Mouse (Mus musculus) myocyte (in vitro differentiated cells): ENCODE data around the gene Ier3. TPM values are rescaled to one million over a fixed set of nuclear protein-coding genes. Genes with fewer than 3 reads are reported as not detected.

ENCODE experiments used
- H3K27me3 ChIP-seq: one replicate; pipeline ENCODE4 v1.6.1; 2011; ENCODE audit not compliant: control insufficient read depth, insufficient read depth, insufficient read length
- H3K36me3 ChIP-seq: one replicate; pipeline ENCODE4 v1.6.1; 2011; ENCODE audit not compliant: control insufficient read depth, insufficient read depth
- H3K4me2 ChIP-seq: one replicate; pipeline ENCODE4 v1.6.1; 2011; ENCODE audit warnings: low read depth, control low read depth
- H3K4me3 ChIP-seq: one replicate; pipeline ENCODE4 v1.5.1; 2011; ENCODE audit warnings: mild to moderate bottlenecking, control low read depth, moderate library complexity
- H3K79me2 ChIP-seq: one replicate; pipeline ENCODE4 v1.6.1; 2011; ENCODE audit not compliant: control insufficient read depth, insufficient read depth
- H3ac ChIP-seq: one replicate; pipeline ENCODE4 v1.6.1; 2011; ENCODE audit not compliant: control insufficient read depth, insufficient read length
- CEBPB ChIP-seq: IDR thresholded peaks from 2 replicates; pipeline ENCODE4 v1.6.1; 2011; ENCODE audit warnings: mild to moderate bottlenecking, moderate library complexity; ENCODE audit not compliant: poor library complexity, insufficient read depth, severe bottlenecking
- E2F4 ChIP-seq: IDR thresholded peaks from one replicate; pipeline ENCODE4 v1.6.1; 2011; ENCODE audit warnings: mild to moderate bottlenecking, control low read depth, moderate library complexity; ENCODE audit not compliant: insufficient read depth
- MAX ChIP-seq: IDR thresholded peaks from one replicate; pipeline ENCODE4 v1.6.1; 2011; ENCODE audit warnings: low read depth, mild to moderate bottlenecking, control low read depth
- MYOD1 ChIP-seq, 3 experiments: IDR thresholded peaks; one replicate each; pipeline ENCODE4 v1.6.1; 2011; ENCODE audit warnings: control low read depth in 2 of 3, low read depth in 2 of 3, mild to moderate bottlenecking in 2 of 3, moderate library complexity in 1 of 3; ENCODE audit not compliant: insufficient read length in 2 of 3, control insufficient read depth in 1 of 3
- MYOG ChIP-seq, 3 experiments: IDR thresholded peaks; one replicate each; pipeline ENCODE4 v1.6.1; 2011; ENCODE audit warnings: control low read depth in 2 of 3, low read depth in 2 of 3, mild to moderate bottlenecking in 2 of 3; ENCODE audit not compliant: insufficient read length in 2 of 3, control insufficient read depth in 1 of 3, insufficient read depth in 1 of 3
- POLR2A ChIP-seq: IDR thresholded peaks from one replicate; pipeline ENCODE4 v1.6.1; 2011; ENCODE audit warnings: low read depth, mild to moderate bottlenecking, control low read depth, moderate library complexity; ENCODE audit not compliant: insufficient read length
- POLR2AphosphoS2 ChIP-seq: IDR thresholded peaks from one replicate; pipeline ENCODE4 v1.6.1; 2011; ENCODE audit warnings: low read depth, control low read depth; ENCODE audit not compliant: insufficient read length
- REST ChIP-seq: IDR thresholded peaks from one replicate; pipeline ENCODE4 v1.6.1; 2011; ENCODE audit warnings: mild to moderate bottlenecking, control low read depth, moderate library complexity; ENCODE audit not compliant: insufficient read depth, insufficient read length
- SRF ChIP-seq: IDR thresholded peaks from one replicate; pipeline ENCODE4 v1.6.1; 2011; ENCODE audit warnings: low read depth; ENCODE audit not compliant: control insufficient read depth, insufficient read length
- TCF12 ChIP-seq: IDR thresholded peaks from one replicate; pipeline ENCODE4 v1.6.1; 2011; ENCODE audit warnings: mild to moderate bottlenecking, control low read depth; ENCODE audit not compliant: poor library complexity, insufficient read depth, severe bottlenecking
- TCF3 ChIP-seq: IDR thresholded peaks from one replicate; pipeline ENCODE4 v1.6.1; 2011; ENCODE audit warnings: low read depth, control low read depth; ENCODE audit not compliant: insufficient read length
- USF1 ChIP-seq: IDR thresholded peaks from one replicate; pipeline ENCODE4 v1.6.1; 2011; ENCODE audit warnings: low read depth, mild to moderate bottlenecking, control low read depth, moderate library complexity
- polyA plus RNA-seq: library from polyadenylated mRNA; unstranded; fragments of >200 nt; fragmentation: generic; extraction: Trizol; gene quantifications from one replicate; pipeline ENCODE4 v1.2.1, GENCODE M21; 2012; ENCODE audit warnings: missing spikeins

The Ier3 gene
- polyA plus RNA-seq, 1 experiment: 45.1 TPM

DNA sequence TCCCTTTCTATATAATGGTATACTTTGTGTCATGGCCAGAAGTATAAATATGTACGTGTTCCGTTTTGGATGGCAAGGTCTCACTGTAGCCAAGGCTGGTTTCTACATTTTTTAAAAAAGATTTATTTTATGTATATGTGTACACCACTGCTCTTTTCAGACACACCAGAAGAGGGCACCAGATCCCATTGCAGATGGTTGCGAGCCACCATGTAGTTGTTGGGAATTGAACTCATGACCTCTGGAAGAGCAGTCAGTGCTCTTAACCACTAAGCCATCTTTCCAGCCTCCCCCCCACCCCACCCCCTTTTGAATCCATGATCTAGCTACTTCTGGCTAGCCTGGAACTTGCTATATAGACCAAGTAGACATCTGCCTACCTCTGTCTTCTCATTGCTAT, 22.0 kb downstream of the Ier3 start:
- H3K27me3 ChIP-seq: no peaks in the 10 kb centered on the region
- H3K4me3 ChIP-seq: no peak overlapping the region
- TF ChIP-seq TCF12 (no peak), CEBPB (no peak), REST (no peak), MYOD1 (IDR thresholded peaks at IDR 0.05; ENCODE audit: control insufficient read depth in 1 of 3, insufficient read length in 2 of 3, low read depth in 2 of 3) (no peak), MAX (no peak)
- H3K4me2 ChIP-seq: no peak overlapping the region
- H3K36me3 ChIP-seq: peaks cover 10% of the 10 kb centered on the region
- no peak overlapping the region for H3ac ChIP-seq
- H3K79me2 ChIP-seq: peaks cover 18% of the 10 kb centered on the region

DNA sequence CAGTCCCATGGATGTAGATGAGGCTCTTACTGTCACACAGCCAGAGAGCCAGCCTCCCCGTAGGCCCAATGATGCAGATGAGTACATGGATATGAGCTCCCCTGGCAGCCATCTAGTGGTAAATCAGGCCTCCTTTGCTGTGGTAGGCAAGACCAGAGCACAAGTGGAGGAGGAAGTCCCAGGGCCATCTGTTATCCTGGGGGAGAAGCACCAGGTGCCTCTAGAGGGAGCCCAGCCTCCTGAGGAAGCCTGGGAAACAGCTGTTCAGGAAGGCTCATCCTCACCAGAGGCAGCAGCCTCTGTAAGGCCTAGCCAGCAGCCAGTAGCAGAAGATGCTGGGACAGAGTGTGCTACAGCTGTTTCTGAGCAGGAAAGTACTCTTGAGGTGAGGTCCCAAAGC, 26.6 kb downstream of the Ier3 start:
- peaks cover 26% of the 10 kb centered on the region for H3K36me3 ChIP-seq
- no peak overlapping the region for H3ac ChIP-seq
- H3K27me3 ChIP-seq: no peaks in the 10 kb centered on the region
- H3K79me2 ChIP-seq: peaks cover 2% of the 10 kb centered on the region
- TF ChIP-seq CEBPB (no peak), TCF12 (no peak), MYOG (IDR thresholded peaks at IDR 0.05; ENCODE audit: control insufficient read depth in 1 of 3, insufficient read depth in 1 of 3, insufficient read length in 2 of 3, low read depth in 2 of 3) (peak; percentile 48 to 69 (median 56)), POLR2A (no peak), SRF (no peak), E2F4 (no peak), MYOD1 (IDR thresholded peaks at IDR 0.05; ENCODE audit: control insufficient read depth in 1 of 3, insufficient read length in 2 of 3, low read depth in 2 of 3) (peak in 2 of 3 experiments; percentile 57 to 64), TCF3 (no peak), USF1 (no peak), MAX (no peak), REST (no peak), POLR2AphosphoS2 (no peak)
- no peak overlapping the region for H3K4me3 ChIP-seq
- H3K4me2 ChIP-seq: no peak overlapping the region

DNA sequence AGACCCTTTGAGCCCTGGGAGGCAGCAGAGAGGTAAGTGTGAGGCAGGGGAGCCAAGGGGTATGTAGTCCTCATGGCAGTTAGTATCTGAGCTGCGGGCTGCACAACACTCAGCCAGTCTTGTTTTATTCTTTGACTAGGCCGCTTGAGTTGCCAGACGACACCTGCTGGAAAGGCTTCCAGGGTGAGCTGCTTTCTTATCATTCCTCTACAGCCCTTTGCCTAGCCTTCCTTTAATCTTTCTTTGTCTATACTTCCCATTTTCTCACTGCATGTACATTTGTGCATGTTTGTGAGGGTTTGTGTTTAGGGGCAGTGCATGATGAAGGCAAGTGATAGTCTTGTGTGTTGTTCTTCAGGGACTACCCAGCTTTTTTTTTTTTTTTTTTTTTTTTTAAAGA, 29.5 kb downstream of the Ier3 start:
- TF ChIP-seq MYOD1 (IDR thresholded peaks at IDR 0.05; ENCODE audit: control insufficient read depth in 1 of 3, insufficient read length in 2 of 3, low read depth in 2 of 3) (no peak), USF1 (no peak), TCF12 (no peak), TCF3 (no peak), POLR2AphosphoS2 (no peak), E2F4 (no peak), REST (no peak), CEBPB (no peak), MAX (no peak), SRF (no peak), POLR2A (no peak), MYOG (IDR thresholded peaks at IDR 0.05; ENCODE audit: control insufficient read depth in 1 of 3, insufficient read depth in 1 of 3, insufficient read length in 2 of 3, low read depth in 2 of 3) (no peak)
- Histone ChIP-seq H3K4me3 (no peak overlapping the region), H3K27me3 (no peaks in the 10 kb centered on the region), H3K79me2 (no peaks in the 10 kb centered on the region), H3K36me3 (peaks cover 17% of the 10 kb centered on the region), H3K4me2 (no peak overlapping the region), H3ac (no peak overlapping the region)

DNA sequence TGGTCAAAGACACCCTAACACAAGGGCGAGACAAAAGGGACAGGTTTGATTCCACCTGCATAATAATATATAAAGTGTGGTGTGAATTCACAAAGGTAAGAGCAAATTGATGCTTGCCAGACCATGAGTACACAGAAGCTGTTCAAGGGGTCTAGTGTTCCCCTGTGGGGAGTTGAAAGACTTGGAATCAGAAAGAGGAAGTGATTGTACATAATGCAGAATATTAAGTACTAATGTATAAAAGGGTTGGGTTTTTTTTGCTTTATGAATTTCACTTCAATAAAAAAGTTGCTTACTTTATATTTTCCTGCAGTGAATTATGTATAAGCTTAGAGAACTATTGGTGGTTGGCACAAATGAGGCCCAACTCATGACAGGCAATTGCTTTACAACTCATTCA, 37.9 kb downstream of the Ier3 start:
- H3ac ChIP-seq: no peak overlapping the region
- TF ChIP-seq MYOG (IDR thresholded peaks at IDR 0.05; ENCODE audit: control insufficient read depth in 1 of 3, insufficient read depth in 1 of 3, insufficient read length in 2 of 3, low read depth in 2 of 3) (no peak), TCF3 (no peak), POLR2A (no peak), REST (no peak), SRF (no peak), E2F4 (no peak), TCF12 (no peak)

DNA sequence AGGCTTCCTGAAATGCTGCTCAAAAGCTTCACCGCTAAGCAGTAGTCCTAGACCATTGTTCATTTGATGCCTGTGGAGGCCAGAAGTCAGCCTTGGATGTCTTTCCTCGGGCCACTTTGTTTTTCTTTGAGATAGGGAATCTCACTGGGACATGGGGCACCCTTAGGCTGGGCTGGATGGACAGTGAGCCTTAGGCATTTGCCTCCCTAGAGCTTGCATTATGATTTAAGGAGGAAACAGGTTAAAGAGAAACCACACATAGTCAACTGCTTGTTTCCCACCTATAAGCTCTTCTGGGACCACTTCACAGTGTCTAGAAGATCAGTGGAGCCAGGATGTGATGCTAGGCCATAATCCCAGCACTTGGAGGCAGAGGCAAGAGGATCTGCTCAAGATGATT, 38.4 kb downstream of the Ier3 start:
- no peaks in the 10 kb centered on the region for H3K36me3 ChIP-seq
- H3K4me2 ChIP-seq: no peak overlapping the region
- H3ac ChIP-seq: no peak overlapping the region
- no peaks in the 10 kb centered on the region for H3K79me2 ChIP-seq
- no peak overlapping the region for H3K4me3 ChIP-seq
- H3K27me3 ChIP-seq: no peaks in the 10 kb centered on the region
- TF ChIP-seq MAX (no peak), CEBPB (no peak), MYOD1 (IDR thresholded peaks at IDR 0.05; ENCODE audit: control insufficient read depth in 1 of 3, insufficient read length in 2 of 3, low read depth in 2 of 3) (no peak), TCF3 (no peak), E2F4 (no peak), TCF12 (no peak), SRF (no peak), REST (no peak), POLR2A (no peak), POLR2AphosphoS2 (no peak), USF1 (no peak)

More for the DNA sequence above, 37.9 kb downstream of the Ier3 start:
- no peak overlapping the region for H3K4me2 ChIP-seq
- no peaks in the 10 kb centered on the region for H3K79me2 ChIP-seq
- H3K36me3 ChIP-seq: no peaks in the 10 kb centered on the region
- H3K27me3 ChIP-seq: no peaks in the 10 kb centered on the region
- H3K4me3 ChIP-seq: no peak overlapping the region
